Mouse (Mus musculus): ENCODE measurements around the gene Tlx3.

Tlx3 gene

GRCm38 (mm10) chr11:33151128-33151779 lies 52.1 kb downstream of the Tlx3 start:
- intact Hi-C loops (cut with DNase I), result no loop called here
